Mouse (Mus musculus): ENCODE measurements around the gene Tmod4. TPM values are rescaled to one million over a fixed set of nuclear protein-coding genes. Genes with fewer than 3 reads are reported as not detected.
"Not testable (repeated sequence)": the region's sequence is repeated elsewhere in the genome, so short reads cannot be mapped to it uniquely, and the experiment has no call there.

The Tmod4 gene
- polyA plus RNA-seq, 1 experiment from 2014 or later = 1.9 TPM

GRCm38 (mm10) chr3:95121580-95121979 is 2.7 kb upstream of the Tmod4 start:
- ATAC-seq (ENCODE audit: low FRiP score, low read depth) = no peak

GRCm38 (mm10) chr3:95124972-95125371 is 696 bp downstream of the Tmod4 start:
- ATAC-seq (ENCODE audit: low FRiP score, low read depth) = peak; percentile 55; the same call in 1 of the 2 replicates
- Histone ChIP-seq H3K9ac (no peak overlapping the region), H3K4me3 (no peak overlapping the region), H3K4me2 (replicated peaks) (peak overlapping the region; percentile 19; the same call in 1 of the 2 replicates), H3K27ac (peak overlapping the region; percentile 77; the same call in 1 of the 2 replicates), H3K27me3 (no peaks in the 10 kb centered on the region), H3K4me1 (peaks cover 15% of the 10 kb centered on the region), H3K9me3 (no peaks in the 10 kb centered on the region), H3K36me3 (peaks cover 54% of the 10 kb centered on the region)
- WGBS = 17% methylated on average over 5 of the region's 5 CpGs

More at GRCm38 (mm10) chr3:95121580-95121979, 2.7 kb upstream of the Tmod4 start:
- Histone ChIP-seq H3K27ac (peak overlapping the region; percentile 56; the same call in 1 of the 2 replicates), H3K4me3 (no peak overlapping the region), H3K9me3 (no peaks in the 10 kb centered on the region), H3K36me3 (peaks cover 70% of the 10 kb centered on the region), H3K9ac (no peak overlapping the region), H3K27me3 (no peaks in the 10 kb centered on the region), H3K4me2 (replicated peaks) (no peak overlapping the region), H3K4me1 (peaks cover 15% of the 10 kb centered on the region)
- WGBS = 74% methylated on average over 6 of the region's 6 CpGs

GRCm38 (mm10) chr3:95129226-95129651 is 5.0 kb downstream of the Tmod4 start:
- no peak overlapping the region for H3K4me2 ChIP-seq (replicated peaks)
- no peaks in the 10 kb centered on the region for H3K9me3 ChIP-seq
- peaks cover 19% of the 10 kb centered on the region for H3K4me1 ChIP-seq
- no peak overlapping the region for H3K4me3 ChIP-seq
- WGBS = 34% methylated on average over 6 of the region's 6 CpGs
- H3K27me3 ChIP-seq = no peaks in the 10 kb centered on the region
- H3K36me3 ChIP-seq = peaks cover 38% of the 10 kb centered on the region
- no peak overlapping the region; the same call in 1 of the 2 replicates for H3K9ac ChIP-seq
- ATAC-seq (ENCODE audit: low FRiP score, low read depth) = no peak
- no peak overlapping the region for H3K27ac ChIP-seq

GRCm38 (mm10) chr3:95130081-95130480 is 5.8 kb downstream of the Tmod4 start:
- H3K4me2 ChIP-seq (replicated peaks) = no peak overlapping the region
- 82% methylated on average over 5 of the region's 5 CpGs for WGBS
- no peaks in the 10 kb centered on the region for H3K9me3 ChIP-seq
- peaks cover 38% of the 10 kb centered on the region for H3K36me3 ChIP-seq
- H3K9ac ChIP-seq = 0 out of 2 replicates have a peak overlapping the region, but pooled peaks have one; percentile 26
- no peak for ATAC-seq (ENCODE audit: low FRiP score, low read depth)
- H3K27me3 ChIP-seq = no peaks in the 10 kb centered on the region
- H3K4me3 ChIP-seq = no peak overlapping the region
- H3K27ac ChIP-seq = no peak overlapping the region
- peaks cover 13% of the 10 kb centered on the region for H3K4me1 ChIP-seq

GRCm38 (mm10) chr3:95132389-95132788 is 8.1 kb downstream of the Tmod4 start:
- H3K4me3 ChIP-seq; H3K27me3 ChIP-seq; H3K9ac ChIP-seq; H3K27ac ChIP-seq; ATAC-seq (ENCODE audit: low FRiP score, low read depth); H3K9me3 ChIP-seq: not testable (repeated sequence)
- H3K4me2 ChIP-seq (replicated peaks) = peak overlapping the region; percentile 86; the same call in 1 of the 2 replicates
- 88% methylated on average over 2 of the region's 2 CpGs for WGBS
- H3K4me1 ChIP-seq = peaks cover 22% of the 10 kb centered on the region
- peaks cover 38% of the 10 kb centered on the region for H3K36me3 ChIP-seq

- Histone ChIP-seq H3K9me3 (no peaks in the 10 kb centered on the region), H3K36me3 (peaks cover 42% of the 10 kb centered on the region), H3K27ac (peak overlapping the region; percentile 63; the same call in 1 of the 2 replicates), H3K4me1 (peaks cover 22% of the 10 kb centered on the region), H3K9ac (peak overlapping the region; percentile 83), H3K4me3 (peak overlapping the region; percentile 66), H3K27me3 (no peaks in the 10 kb centered on the region), H3K4me2 (replicated peaks) (peak overlapping the region; percentile 86)
- no peak for ATAC-seq (ENCODE audit: low FRiP score, low read depth)
- WGBS = 55% methylated on average over 11 of the region's 11 CpGs
Observed at GRCm38 (mm10) chr3:95133176-95133575, 8.9 kb downstream of the Tmod4 start.

DNA sequence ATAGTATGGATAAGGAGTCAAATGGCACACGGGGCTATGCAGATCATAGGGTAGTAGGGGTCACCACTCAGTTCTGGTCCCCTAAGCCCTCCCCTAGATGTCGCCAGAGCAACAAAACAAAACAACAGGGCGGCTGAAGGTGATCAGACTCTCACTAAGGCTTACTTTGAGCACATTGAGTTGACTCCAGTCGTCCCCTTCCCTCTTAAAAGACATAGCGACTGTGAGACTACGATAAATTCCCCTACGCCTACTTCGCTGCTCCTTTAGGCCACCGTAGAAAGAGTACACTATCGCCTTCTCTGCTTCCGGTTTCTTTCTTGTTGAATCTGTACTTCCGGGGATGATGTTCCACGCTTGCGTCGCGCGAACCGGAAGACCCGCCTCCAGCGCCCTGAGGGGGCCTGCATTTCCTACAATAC is 9.4 kb downstream of the Tmod4 start, which contains the start of the genes Scnm1 and Lysmd1:
Scnm1 (minus strand) TSS at position 332 of the 422 bp plus-strand sequence.
Lysmd1 (plus strand) TSS at position 409 of the 422 bp plus-strand sequence.
- Histone ChIP-seq H3K9me3 (no peaks in the 10 kb centered on the region), H3K4me2 (replicated peaks) (peak within 1 kb of the TSS; percentile 86), H3K27me3 (no peaks in the 10 kb centered on the region), H3K9ac (peak within 1 kb of the TSS; percentile 83), H3K36me3 (peaks cover 37% of the 10 kb centered on the region), H3K4me3 (peak within 1 kb of the TSS; percentile 66), H3K4me1 (peaks cover 22% of the 10 kb centered on the region), H3K27ac (peak within 1 kb of the TSS; percentile 63; the same call in 1 of the 2 replicates)
- WGBS = under 1% methylated on average over 20 of the region's 20 CpGs
- peak; percentile 94 for ATAC-seq (ENCODE audit: low FRiP score, low read depth)

DNA sequence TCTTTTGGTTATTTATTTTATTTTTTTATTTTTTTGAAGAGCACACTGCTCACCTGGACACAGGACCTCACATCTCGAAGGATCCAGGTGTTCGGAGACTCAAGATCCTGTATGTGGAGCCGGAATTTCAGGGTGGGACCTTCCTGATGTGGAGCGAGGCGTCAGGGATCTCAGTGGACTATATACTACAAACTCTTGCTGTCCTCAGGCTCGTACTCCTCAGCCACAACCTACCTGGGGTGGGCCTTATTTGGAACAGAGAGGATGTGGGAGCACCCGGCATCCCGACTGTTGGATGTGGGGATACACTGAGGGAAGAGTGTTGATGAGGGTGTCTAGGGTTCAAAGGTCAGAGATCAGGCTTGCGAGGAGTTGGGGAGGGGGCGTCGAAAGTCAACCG is 9.9 kb downstream of the Tmod4 start:
- peak; percentile 38 for ATAC-seq (ENCODE audit: low FRiP score, low read depth)
- no CpG with 5 or more reads among the region's 12 CpGs for WGBS
- Histone ChIP-seq H3K4me1 (peaks cover 22% of the 10 kb centered on the region), H3K4me3 (peak overlapping the region; percentile 66), H3K36me3 (peaks cover 32% of the 10 kb centered on the region)
- not testable (repeated sequence) for H3K9me3 ChIP-seq; H3K27me3 ChIP-seq; H3K27ac ChIP-seq; H3K4me2 ChIP-seq (replicated peaks); H3K9ac ChIP-seq

DNA sequence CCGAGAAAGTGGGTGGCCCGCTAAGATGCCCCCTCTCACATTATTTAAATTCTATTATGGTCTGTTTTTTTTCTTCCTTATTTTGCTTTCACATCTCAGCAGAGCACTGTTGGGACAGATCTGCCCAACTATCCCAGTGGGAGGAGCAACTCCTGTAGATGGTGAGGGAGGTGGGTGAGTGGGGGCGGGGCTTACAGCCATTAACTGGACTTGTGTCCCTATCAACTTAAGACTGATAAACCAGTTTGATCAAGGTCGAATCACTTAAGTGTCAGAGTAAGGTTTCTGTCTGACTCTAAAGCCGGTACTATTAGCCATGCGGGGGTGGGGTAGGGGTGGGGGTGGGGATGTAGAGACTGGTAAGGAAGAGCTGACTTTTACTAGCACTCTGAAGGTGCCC is 10.7 kb downstream of the Tmod4 start:
- H3K9me3 ChIP-seq = no peaks in the 10 kb centered on the region
- H3K27ac ChIP-seq = no peak overlapping the region
- peak overlapping the region; percentile 39 for H3K4me3 ChIP-seq
- peaks cover 22% of the 10 kb centered on the region for H3K4me1 ChIP-seq
- WGBS = 21% methylated on average over 6 of the region's 6 CpGs
- H3K27me3 ChIP-seq = no peaks in the 10 kb centered on the region
- peak overlapping the region; percentile 68 for H3K4me2 ChIP-seq (replicated peaks)
- H3K36me3 ChIP-seq = peaks cover 33% of the 10 kb centered on the region
- no peak for ATAC-seq (ENCODE audit: low FRiP score, low read depth)
- peak overlapping the region; percentile 53 for H3K9ac ChIP-seq

GRCm38 (mm10) chr3:95135433-95136052 is 11.3 kb downstream of the Tmod4 start:
- H3K4me2 ChIP-seq (replicated peaks) = peak overlapping the region; percentile 68
- H3K27me3 ChIP-seq = no peaks in the 10 kb centered on the region
- peak overlapping the region; percentile 39 for H3K4me3 ChIP-seq
- 88% methylated on average over 7 of the region's 7 CpGs for WGBS
- H3K4me1 ChIP-seq = peaks cover 22% of the 10 kb centered on the region
- H3K9ac ChIP-seq = peak overlapping the region; percentile 5; the same call in 1 of the 2 replicates
- no peak overlapping the region for H3K27ac ChIP-seq
- H3K36me3 ChIP-seq = peaks cover 34% of the 10 kb centered on the region
- ATAC-seq (ENCODE audit: low FRiP score, low read depth) = no peak
- no peaks in the 10 kb centered on the region for H3K9me3 ChIP-seq

DNA sequence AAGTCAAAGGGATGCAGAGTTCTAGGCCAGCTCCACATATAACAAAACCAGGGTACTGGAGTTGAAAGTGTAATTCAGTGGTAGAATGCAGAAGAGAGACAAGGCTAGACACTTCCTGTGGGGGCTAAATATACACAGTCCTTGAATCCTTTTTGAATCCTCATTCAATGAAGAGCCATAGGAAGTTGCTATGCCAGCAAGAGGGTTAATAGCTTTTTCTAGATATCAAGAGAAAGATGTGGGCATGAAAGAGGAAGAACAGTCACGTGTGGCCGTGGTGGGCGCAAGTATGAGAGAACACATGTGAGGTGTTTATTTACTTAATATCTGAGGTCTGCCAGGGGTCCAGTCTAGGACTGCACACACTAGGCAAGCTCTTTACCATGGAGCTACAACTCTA is 12.1 kb downstream of the Tmod4 start:
- H3K9ac ChIP-seq = no peak overlapping the region
- H3K4me3 ChIP-seq = no peak overlapping the region
- H3K4me2 ChIP-seq (replicated peaks) = no peak overlapping the region
- H3K9me3 ChIP-seq = no peaks in the 10 kb centered on the region
- H3K36me3 ChIP-seq = peaks cover 34% of the 10 kb centered on the region
- no peak overlapping the region for H3K27ac ChIP-seq
- no peaks in the 10 kb centered on the region for H3K27me3 ChIP-seq
- 88% methylated on average over 3 of the region's 3 CpGs for WGBS
- ATAC-seq (ENCODE audit: low FRiP score, low read depth) = no peak
- H3K4me1 ChIP-seq = peaks cover 22% of the 10 kb centered on the region

DNA sequence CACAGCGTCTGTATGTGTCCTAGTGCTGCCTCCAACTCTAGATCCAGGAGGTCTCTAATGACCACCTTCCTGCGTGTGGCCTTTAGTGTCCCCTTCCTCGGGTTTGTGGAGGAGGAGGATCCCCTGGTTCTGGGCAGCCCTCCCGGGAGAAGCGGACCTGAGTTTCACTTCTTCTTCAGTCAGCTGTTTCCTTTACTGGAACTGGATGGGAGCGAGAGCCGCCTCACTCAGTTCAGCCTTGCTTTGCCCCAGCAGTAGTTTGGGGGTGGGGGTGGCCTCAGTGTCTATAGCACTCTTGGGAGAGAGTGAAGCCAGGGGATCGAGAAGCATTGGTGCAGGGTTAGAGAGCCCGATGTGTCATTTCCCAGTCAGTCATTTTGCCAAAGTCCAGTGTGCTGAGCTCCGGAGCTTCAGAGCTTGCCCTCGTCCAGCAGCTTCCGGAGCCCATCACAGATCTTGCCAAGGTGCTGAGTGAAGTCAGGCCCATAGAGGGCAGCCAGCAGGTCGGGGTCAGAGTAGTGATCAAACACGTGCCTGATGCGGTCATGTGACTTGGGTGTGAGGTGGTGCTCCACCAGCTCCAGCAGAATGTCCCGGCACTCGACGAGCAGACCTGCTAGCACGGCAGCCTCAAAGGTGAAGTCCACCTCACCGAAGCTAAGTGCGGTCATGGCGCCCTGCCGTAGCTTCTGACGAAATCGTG is 15.5 kb downstream of the Tmod4 start:
- no peaks in the 10 kb centered on the region for H3K27me3 ChIP-seq
- H3K9me3 ChIP-seq = no peaks in the 10 kb centered on the region
- peaks cover 31% of the 10 kb centered on the region for H3K36me3 ChIP-seq
- WGBS = 67% methylated on average over 25 of the region's 25 CpGs
- peaks cover 15% of the 10 kb centered on the region for H3K4me1 ChIP-seq
- no peak overlapping the region for H3K4me3 ChIP-seq
- no peak overlapping the region for H3K4me2 ChIP-seq (replicated peaks)
- H3K9ac ChIP-seq = no peak overlapping the region
- no peak for ATAC-seq (ENCODE audit: low FRiP score, low read depth)
- no peak overlapping the region for H3K27ac ChIP-seq

Data from limb, embryonic 13.5 days (tissue).